Mouse (Mus musculus) heart, embryonic 15.5 days (tissue): Measurements from ENCODE around the gene Tcf7l1. TPM values are rescaled to one million over a fixed set of nuclear protein-coding genes. Genes with fewer than 3 reads are reported as not detected.

ENCODE experiments used
- ATAC-seq: fragments of 200-750 bp; cut with Nextera tagmentation; replicated peaks from 2 replicates; pipeline ENCODE4 v1.8.0; 2017; ENCODE audit warnings: low read depth, moderate TSS enrichment; ENCODE audit not compliant: insufficient number of reproducible peaks, insufficient read depth, low FRiP score
- H3K27ac ChIP-seq: fragments of 300-500 bp; sonication (generic); 2 replicates; pipeline ENCODE4 v1.5.1; 2015; ENCODE audit warnings: mild to moderate bottlenecking, inconsistent platforms
- H3K27me3 ChIP-seq: fragments of 300-500 bp; sonication (generic); 2 replicates; pipeline ENCODE4 v1.6.1; 2015; ENCODE audit warnings: inconsistent platforms
- H3K36me3 ChIP-seq: fragments of 300-500 bp; sonication (generic); 2 replicates; pipeline ENCODE4 v1.6.1; 2015; ENCODE audit warnings: mild to moderate bottlenecking, inconsistent platforms
- H3K4me1 ChIP-seq: fragments of 300-500 bp; sonication (generic); replicated peaks from 2 replicates; pipeline ENCODE4 v1.6.1; 2015; ENCODE audit warnings: inconsistent platforms
- H3K4me2 ChIP-seq: fragments of 300-500 bp; sonication (generic); 2 replicates; pipeline ENCODE4 v1.6.1; 2015; ENCODE audit warnings: inconsistent platforms, mild to moderate bottlenecking, moderate library complexity
- H3K4me3 ChIP-seq: fragments of 300-500 bp; sonication (generic); 2 replicates; pipeline ENCODE4 v1.5.1; 2015; ENCODE audit warnings: mild to moderate bottlenecking, inconsistent platforms
- H3K9ac ChIP-seq: fragments of 300-500 bp; sonication (generic); 2 replicates; pipeline ENCODE4 v1.6.1; 2015; ENCODE audit warnings: mild to moderate bottlenecking, inconsistent platforms
- H3K9me3 ChIP-seq: fragments of 300-500 bp; sonication (generic); replicated peaks from 2 replicates; pipeline ENCODE4 v1.6.1; 2016; ENCODE audit warnings: inconsistent platforms
- WGBS: fragments of 180-500 bp; shearing (Covaris S2); methylation state at CpG from one replicate; pipeline ENCODE4 v1.1.7; 2015; ENCODE audit warnings: mixed read lengths; 5-methylcytosine and 5-hydroxymethylcytosine counted together
- polyA plus RNA-seq: library from polyadenylated mRNA; unstranded; fragments of >200 nt; fragmentation: Nextera tagmentation; extraction: Ambion mirVana; gene quantifications from 2 replicates; pipeline ENCODE4 v1.2.1, GENCODE M21; 2015

The Tcf7l1 gene
- polyA plus RNA-seq, 1 experiment from 2014 or later: 12.6 TPM

DNA sequence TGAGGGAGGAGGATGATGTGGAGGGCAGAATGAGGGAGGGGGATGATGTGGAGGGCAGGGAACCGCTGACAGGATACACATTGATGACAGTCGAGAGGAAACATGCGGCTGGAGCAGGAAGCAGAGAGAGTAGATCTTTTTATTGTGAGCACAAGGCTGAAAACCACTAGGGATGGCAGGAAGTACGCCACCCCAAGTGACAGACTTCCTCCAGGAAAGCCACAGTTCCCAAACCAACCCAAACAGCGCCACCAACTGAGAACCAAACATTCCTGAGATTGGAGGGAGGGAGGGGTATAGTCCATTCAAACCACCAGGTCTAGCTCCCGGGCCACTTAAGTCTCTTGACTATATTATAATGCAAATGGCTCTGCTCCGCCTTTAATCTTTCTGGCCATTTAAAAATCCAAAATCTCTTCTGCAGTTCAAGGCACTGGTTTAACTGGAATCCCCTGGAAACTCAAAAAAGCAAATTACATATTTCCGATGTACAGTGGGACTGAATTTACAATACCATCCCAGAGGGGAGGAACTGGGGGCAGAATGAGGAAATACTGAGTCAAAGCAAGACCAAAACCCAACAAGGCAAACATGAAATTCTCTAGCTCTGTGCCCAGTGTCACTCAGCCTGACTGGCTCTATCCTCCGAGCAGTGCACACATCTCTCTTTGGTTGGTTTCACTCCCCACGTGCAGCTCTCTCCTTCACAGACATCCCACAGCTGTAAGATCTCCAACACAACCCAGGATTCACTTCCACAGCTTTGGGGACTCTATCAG is 30.6 kb downstream of the Tcf7l1 start:
- ATAC-seq: no peak
- no peaks in the 10 kb centered on the region for H3K9me3 ChIP-seq
- peaks cover 43% of the 10 kb centered on the region for H3K4me1 ChIP-seq
- no peaks in the 10 kb centered on the region for H3K27me3 ChIP-seq
- 63% methylated on average over 10 of the region's 10 CpGs for WGBS
- H3K9ac ChIP-seq: no peak overlapping the region
- H3K4me2 ChIP-seq: no peak overlapping the region
- H3K4me3 ChIP-seq: no peak overlapping the region
- no peak overlapping the region for H3K27ac ChIP-seq
- no peaks in the 10 kb centered on the region for H3K36me3 ChIP-seq

DNA sequence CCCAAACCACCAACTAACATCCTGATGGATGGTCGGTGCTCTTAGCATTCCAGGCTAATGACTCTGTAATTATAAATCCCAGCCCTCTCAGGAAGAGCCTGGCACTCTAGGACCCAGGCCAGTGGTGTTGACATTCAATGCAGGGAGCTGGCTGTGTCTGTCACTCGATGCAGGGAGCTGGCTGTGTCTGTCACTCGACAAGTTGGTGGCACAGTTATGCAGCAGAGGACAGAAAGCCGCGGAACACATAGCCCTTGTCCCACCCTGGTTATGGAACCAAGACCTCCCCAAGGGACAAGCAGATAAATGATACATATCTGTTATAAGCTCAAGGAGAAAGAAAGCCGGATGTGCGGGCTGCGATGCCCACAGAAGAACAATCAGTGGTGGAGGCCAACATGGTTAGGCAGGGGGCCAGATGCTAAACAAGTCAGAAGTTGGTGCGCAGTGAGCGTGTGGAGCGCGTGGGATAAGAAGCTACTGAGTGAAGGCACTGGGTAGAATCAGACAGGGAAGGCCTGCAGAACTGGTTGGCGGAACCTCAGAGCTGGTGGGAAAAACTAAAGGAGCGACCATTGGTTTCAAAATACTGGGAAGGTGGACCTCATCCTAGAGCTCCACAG is 33.7 kb downstream of the Tcf7l1 start:
- Histone ChIP-seq H3K9me3 (no peaks in the 10 kb centered on the region), H3K36me3 (no peaks in the 10 kb centered on the region), H3K27ac (peak overlapping the region; percentile 31; the same call in 1 of the 2 replicates), H3K4me3 (no peak overlapping the region), H3K27me3 (no peaks in the 10 kb centered on the region), H3K4me1 (peaks cover 31% of the 10 kb centered on the region), H3K9ac (0 out of 2 replicates have a peak overlapping the region, but pooled peaks have one; percentile 9), H3K4me2 (peak overlapping the region; percentile 25; the same call in 1 of the 2 replicates)
- ATAC-seq: 0 out of 2 replicates have a peak, but pooled peaks have one; percentile 29
- WGBS: 40% methylated on average over 14 of the region's 14 CpGs

DNA sequence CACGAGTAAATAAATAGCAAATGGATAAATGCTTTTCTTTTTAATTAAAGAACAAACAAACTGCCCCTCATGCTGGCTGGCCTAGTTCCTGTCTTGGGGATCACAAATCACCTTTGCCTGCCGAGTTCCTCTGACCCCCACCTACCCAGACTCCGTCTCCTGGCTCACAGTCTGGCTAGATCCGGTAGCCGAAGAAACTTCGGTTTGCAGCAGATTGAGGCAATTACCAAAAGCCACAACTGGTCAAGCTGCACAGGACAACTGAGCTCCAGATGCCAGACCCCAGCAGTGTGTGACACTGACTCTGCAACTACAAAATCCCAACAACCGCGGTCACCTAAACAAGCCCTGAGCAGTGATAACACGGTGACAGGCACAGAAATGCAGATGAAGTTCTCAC is 34.8 kb downstream of the Tcf7l1 start:
- H3K27ac ChIP-seq: no peak overlapping the region

DNA sequence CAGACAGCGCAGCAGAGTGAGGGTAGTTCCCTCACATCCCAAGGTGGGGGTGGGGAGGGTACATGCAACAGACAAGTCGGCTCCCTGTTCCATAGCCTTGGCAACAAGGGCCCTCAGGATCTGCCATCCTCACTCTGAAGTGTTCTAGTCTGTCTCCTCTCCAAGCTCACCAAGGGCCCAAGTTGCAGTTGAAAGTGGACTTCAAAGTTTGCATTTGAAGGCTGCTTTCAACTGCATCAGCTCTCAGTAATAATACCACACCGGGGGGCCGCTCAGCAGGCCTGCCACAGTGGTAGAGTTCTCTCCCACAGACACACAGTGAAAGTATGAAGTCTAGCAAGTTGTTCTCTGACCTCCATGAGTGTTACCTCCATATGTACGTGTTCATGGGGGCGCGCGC is 35.3 kb downstream of the Tcf7l1 start:
- Histone ChIP-seq H3K4me1 (peaks cover 34% of the 10 kb centered on the region), H3K4me3 (no peak overlapping the region), H3K9me3 (no peaks in the 10 kb centered on the region), H3K27me3 (no peaks in the 10 kb centered on the region), H3K27ac (no peak overlapping the region), H3K36me3 (no peaks in the 10 kb centered on the region), H3K9ac (no peak overlapping the region), H3K4me2 (no peak overlapping the region)
- 86% methylated on average over 8 of the region's 8 CpGs for WGBS
- ATAC-seq: no peak

More for the DNA sequence above, 34.8 kb downstream of the Tcf7l1 start:
- Histone ChIP-seq H3K9me3 (no peaks in the 10 kb centered on the region), H3K27me3 (no peaks in the 10 kb centered on the region), H3K4me3 (no peak overlapping the region), H3K4me2 (no peak overlapping the region), H3K9ac (no peak overlapping the region), H3K36me3 (no peaks in the 10 kb centered on the region), H3K4me1 (peaks cover 30% of the 10 kb centered on the region)
- 37% methylated on average over 9 of the region's 9 CpGs for WGBS
- ATAC-seq: no peak

DNA sequence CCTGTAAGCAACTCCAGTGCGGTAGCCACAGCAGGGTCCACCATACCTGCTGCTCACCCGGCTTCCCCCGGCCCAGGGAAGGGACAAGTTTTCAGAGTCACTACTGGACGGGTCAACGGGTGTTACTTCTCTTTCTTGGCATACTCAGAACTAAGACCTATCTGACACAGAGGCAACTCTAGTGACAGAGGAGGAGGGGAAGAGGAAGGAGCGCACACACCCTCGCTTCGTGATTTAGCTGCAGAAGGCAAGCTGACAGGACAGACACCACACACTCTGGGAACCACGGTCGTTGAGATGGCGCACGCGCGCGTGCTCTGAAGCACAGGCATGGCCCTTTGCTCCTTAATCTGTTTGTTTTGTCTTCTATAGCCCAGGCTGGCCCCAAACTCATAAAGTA is 36.2 kb downstream of the Tcf7l1 start:
- ATAC-seq: no peak
- H3K36me3 ChIP-seq: no peaks in the 10 kb centered on the region
- no peaks in the 10 kb centered on the region for H3K9me3 ChIP-seq
- H3K4me2 ChIP-seq: no peak overlapping the region
- H3K9ac ChIP-seq: no peak overlapping the region
- WGBS: 79% methylated on average over 15 of the region's 15 CpGs
- no peaks in the 10 kb centered on the region for H3K27me3 ChIP-seq
- peaks cover 37% of the 10 kb centered on the region for H3K4me1 ChIP-seq
- no peak overlapping the region for H3K27ac ChIP-seq
- H3K4me3 ChIP-seq: no peak overlapping the region

DNA sequence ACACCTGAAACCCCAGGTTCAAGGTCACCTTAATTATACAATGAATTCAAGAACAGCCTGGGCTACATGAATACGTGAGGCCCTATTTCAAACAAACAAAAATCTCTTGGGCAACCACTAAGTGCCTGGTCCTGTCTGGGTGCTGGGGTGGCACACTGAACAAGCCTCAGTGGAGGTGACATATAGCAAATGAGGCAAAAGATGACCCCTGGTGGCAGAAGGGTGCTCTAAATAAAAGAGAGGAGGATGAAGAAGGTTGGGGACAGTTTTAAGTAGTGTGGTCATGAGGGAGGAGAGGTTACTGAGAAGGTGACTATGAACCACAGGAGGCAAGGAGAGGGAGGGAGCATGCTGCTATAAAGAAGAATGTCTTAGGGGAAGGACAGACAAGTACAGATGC is 37.8 kb downstream of the Tcf7l1 start:
- no peaks in the 10 kb centered on the region for H3K36me3 ChIP-seq
- H3K27me3 ChIP-seq: no peaks in the 10 kb centered on the region
- H3K4me3 ChIP-seq: no peak overlapping the region
- no peak overlapping the region for H3K27ac ChIP-seq
- H3K4me1 ChIP-seq: peaks cover 44% of the 10 kb centered on the region
- no peak for ATAC-seq
- H3K9ac ChIP-seq: no peak overlapping the region
- H3K4me2 ChIP-seq: no peak overlapping the region
- no peaks in the 10 kb centered on the region for H3K9me3 ChIP-seq
- WGBS: 85% methylated on average over 1 of the region's 1 CpGs

DNA sequence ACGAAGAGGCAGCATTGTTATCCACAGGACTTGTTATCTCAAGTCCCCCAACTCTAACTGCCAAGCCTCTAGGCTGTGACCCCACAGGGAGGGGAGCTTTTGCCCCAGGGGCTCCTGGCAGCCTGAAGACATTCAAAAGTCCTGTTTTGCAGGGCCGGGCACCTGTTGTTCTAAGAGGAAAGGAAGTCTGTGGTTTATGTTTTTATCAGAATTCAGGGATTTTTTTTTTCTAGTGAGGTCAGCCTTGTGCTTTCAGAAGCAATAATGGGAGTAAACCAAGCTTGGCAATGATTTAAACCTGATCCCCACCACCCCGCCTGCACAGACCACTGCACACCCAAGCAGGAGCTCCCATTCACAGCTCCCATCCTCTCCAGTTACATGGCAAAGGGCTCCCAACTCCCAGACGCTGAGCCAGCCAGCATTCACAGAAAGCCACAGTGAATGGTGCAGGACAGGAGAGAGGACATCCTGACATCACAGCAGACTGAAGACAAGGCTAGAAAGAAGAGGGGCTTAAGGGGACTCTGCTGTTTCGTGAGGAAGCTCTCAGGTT is 40.1 kb downstream of the Tcf7l1 start:
- H3K9ac ChIP-seq: no peak overlapping the region
- 23% methylated on average over 5 of the region's 5 CpGs for WGBS
- H3K36me3 ChIP-seq: no peaks in the 10 kb centered on the region
- H3K4me1 ChIP-seq: peaks cover 40% of the 10 kb centered on the region
- ATAC-seq: no peak
- no peaks in the 10 kb centered on the region for H3K9me3 ChIP-seq
- H3K4me3 ChIP-seq: no peak overlapping the region
- H3K27ac ChIP-seq: peak overlapping the region; percentile 65
- 0 out of 2 replicates have a peak overlapping the region, but pooled peaks have one; percentile 2 for H3K4me2 ChIP-seq
- H3K27me3 ChIP-seq: no peaks in the 10 kb centered on the region

DNA sequence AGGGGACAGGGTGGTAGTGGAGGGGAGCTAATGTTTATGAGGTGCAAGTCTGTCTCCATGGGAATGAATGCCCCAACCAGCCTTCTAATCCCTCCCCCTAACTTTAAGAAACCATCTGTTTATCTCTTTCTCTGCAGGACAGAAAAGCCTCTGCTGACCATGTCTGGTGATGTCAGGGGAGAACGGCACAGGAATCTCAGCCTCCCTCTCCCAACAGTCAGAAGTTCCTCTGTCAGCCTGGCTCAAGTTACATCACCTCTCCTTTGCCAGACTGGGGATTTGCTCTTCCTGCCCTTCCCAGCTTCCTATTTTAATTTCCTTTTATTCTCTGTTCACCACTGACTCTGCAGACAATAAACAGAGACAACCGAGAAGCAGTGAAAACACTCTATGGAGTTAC is 40.6 kb downstream of the Tcf7l1 start:
- Histone ChIP-seq H3K27ac (peak overlapping the region; percentile 65), H3K4me3 (no peak overlapping the region), H3K27me3 (no peaks in the 10 kb centered on the region), H3K36me3 (no peaks in the 10 kb centered on the region), H3K9me3 (no peaks in the 10 kb centered on the region), H3K9ac (no peak overlapping the region), H3K4me2 (0 out of 2 replicates have a peak overlapping the region, but pooled peaks have one; percentile 2), H3K4me1 (peaks cover 45% of the 10 kb centered on the region)
- WGBS: 4% methylated on average over 2 of the region's 2 CpGs
- no peak for ATAC-seq

DNA sequence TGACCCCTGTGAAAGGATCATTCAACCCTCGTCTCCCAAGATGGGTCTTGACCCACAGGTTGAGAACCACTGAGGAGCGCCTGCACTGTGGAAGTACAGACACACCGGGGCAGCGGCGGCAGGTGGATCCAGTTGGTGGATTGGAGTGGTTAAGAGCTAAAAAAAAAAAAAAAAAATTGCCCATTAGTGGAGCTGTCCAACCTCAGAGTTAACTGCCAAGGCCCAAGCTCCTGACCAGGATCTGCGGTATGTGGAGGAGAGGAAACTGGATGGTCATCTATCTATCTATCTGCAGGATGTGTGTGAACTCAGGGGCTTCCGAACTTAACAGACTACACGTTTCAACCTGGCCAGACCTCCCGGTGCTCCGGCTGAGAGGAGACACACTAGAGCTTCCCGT is 41.2 kb downstream of the Tcf7l1 start:
- Histone ChIP-seq H3K9ac (no peak overlapping the region), H3K9me3 (no peaks in the 10 kb centered on the region), H3K27me3 (no peaks in the 10 kb centered on the region), H3K4me1 (peaks cover 46% of the 10 kb centered on the region), H3K4me3 (no peak overlapping the region), H3K4me2 (no peak overlapping the region), H3K36me3 (no peaks in the 10 kb centered on the region), H3K27ac (peak overlapping the region; percentile 65; the same call in 1 of the 2 replicates)
- no peak for ATAC-seq
- WGBS: 62% methylated on average over 11 of the region's 11 CpGs

DNA sequence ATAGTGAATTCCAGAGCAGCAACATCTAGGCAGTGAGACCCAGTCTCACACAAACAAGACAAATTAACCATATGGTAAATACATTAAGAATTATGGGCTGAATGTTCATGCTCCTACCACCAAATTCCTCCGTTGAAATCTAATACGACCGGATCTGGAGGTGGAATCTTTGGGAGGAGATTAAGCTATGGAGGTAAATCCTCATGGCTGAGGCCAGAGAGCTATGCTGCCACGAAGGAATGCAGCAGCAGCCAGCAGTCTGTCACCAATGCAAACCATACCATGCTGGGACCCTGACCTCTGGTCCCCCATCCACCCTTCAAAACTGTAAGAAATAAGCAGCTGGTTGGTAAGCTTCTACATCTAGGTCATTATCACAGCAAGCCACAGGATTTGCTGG is 41.9 kb downstream of the Tcf7l1 start:
- Histone ChIP-seq H3K36me3 (no peaks in the 10 kb centered on the region), H3K27me3 (no peaks in the 10 kb centered on the region), H3K4me2 (no peak overlapping the region), H3K4me3 (no peak overlapping the region), H3K27ac (no peak overlapping the region), H3K9ac (no peak overlapping the region), H3K4me1 (peaks cover 49% of the 10 kb centered on the region), H3K9me3 (no peaks in the 10 kb centered on the region)
- WGBS: 40% methylated on average over 4 of the region's 4 CpGs
- ATAC-seq: no peak

DNA sequence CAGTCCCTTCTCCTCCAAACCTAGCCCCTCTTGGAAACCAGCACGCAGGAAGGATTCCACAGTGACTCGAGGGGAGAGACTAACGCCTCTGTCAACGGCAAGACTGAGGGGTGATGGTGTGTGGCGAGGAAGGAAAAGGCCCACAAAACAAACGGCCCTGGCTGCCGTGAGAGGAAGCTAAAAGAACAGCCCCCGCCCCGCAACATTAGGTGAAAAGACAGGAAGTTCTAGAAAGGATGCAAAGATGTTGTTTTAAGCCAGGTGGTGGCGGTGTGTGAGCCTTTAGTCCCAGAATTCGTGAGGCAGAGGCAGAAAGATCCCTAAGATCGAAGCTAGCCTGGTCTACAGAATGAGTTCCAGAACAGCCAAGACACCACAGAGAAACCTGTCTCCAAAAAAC is 43.3 kb downstream of the Tcf7l1 start:
- H3K9ac ChIP-seq: no peak overlapping the region
- H3K4me2 ChIP-seq: no peak overlapping the region
- peaks cover 63% of the 10 kb centered on the region for H3K4me1 ChIP-seq
- H3K27me3 ChIP-seq: no peaks in the 10 kb centered on the region
- no peak overlapping the region for H3K27ac ChIP-seq
- H3K36me3 ChIP-seq: no peaks in the 10 kb centered on the region
- H3K9me3 ChIP-seq: no peaks in the 10 kb centered on the region
- WGBS: 57% methylated on average over 12 of the region's 12 CpGs
- no peak overlapping the region for H3K4me3 ChIP-seq
- no peak for ATAC-seq
